Mouse (Mus musculus): ENCODE data around the gene Adgra3. TPM values are rescaled to one million over a fixed set of nuclear protein-coding genes. Genes with fewer than 3 reads are reported as not detected.
A peak's percentile ranks its signal among the peaks of the same experiment; 100 is the strongest.

The Adgra3 gene
- total RNA-seq (2014; rRNA removed) (42.1 and 46.8 TPM in 2 replicates), polyA plus RNA-seq (2015; fragmentation: Nextera tagmentation; extraction: Ambion mirVana) (8.9 and 9.1 TPM in 2 replicates)

GRCm38 (mm10) chr5:50058421-50059286 is at the start of gene Adgra3:
Gene Adgra3, minus strand, starts transcription at chr5:50059006.
- no peaks in the 10 kb centered on the region for H3K9me3 ChIP-seq (ENCODE audit: low read length)
- peak within 1 kb of the TSS; percentile 24 for H3K27ac ChIP-seq (ENCODE audit: low read depth, low read length)
- WGBS, result under 1% methylated on average over 100 of the region's 113 CpGs
- H3K4me3 ChIP-seq (ENCODE audit: low read depth, low read length), result peak within 1 kb of the TSS; percentile 65
- no peaks in the 10 kb centered on the region for H3K36me3 ChIP-seq (ENCODE audit: insufficient read depth)
- peak; percentile 82 for ATAC-seq
- H3K9ac ChIP-seq, result peak within 1 kb of the TSS; percentile 82
- H3K4me2 ChIP-seq (ENCODE audit: low read depth), result peak within 1 kb of the TSS; percentile 70
- DNase-seq, result peak; percentile 56
- TF ChIP-seq CTCF (IDR thresholded peaks at IDR 0.05; ENCODE audit: low read depth), result 0 out of 2 replicates have a peak, but pooled peaks have one; percentile 14
- H3K27me3 ChIP-seq (ENCODE audit: insufficient read depth, low read length), result no peaks in the 10 kb centered on the region
- H3K4me1 ChIP-seq (ENCODE audit: insufficient read depth), result no peaks in the 10 kb centered on the region

- H3K27me3 ChIP-seq (ENCODE audit: insufficient read depth, low read length), result no peaks in the 10 kb centered on the region
- H3K4me2 ChIP-seq (ENCODE audit: low read depth), result no peak overlapping the region
- no peak for TF ChIP-seq CTCF (IDR thresholded peaks at IDR 0.05; ENCODE audit: low read depth)
- H3K4me1 ChIP-seq (ENCODE audit: insufficient read depth), result no peaks in the 10 kb centered on the region
- DNase-seq (no peak), ATAC-seq (no peak)
- H3K9me3 ChIP-seq (ENCODE audit: low read length), result no peaks in the 10 kb centered on the region
- WGBS, result 77% methylated on average over 1 of the region's 1 CpGs
- no peaks in the 10 kb centered on the region for H3K36me3 ChIP-seq (ENCODE audit: insufficient read depth)
- H3K4me3 ChIP-seq (ENCODE audit: low read depth, low read length), result no peak overlapping the region
- no peak overlapping the region for H3K27ac ChIP-seq (ENCODE audit: low read depth, low read length)
- H3K9ac ChIP-seq, result no peak overlapping the region
Observed at GRCm38 (mm10) chr5:50083441-50083840, 24.6 kb upstream of the Adgra3 start.

GRCm38 (mm10) chr5:50074245-50074644 is 15.4 kb upstream of the Adgra3 start:
- no peak for DNase-seq

GRCm38 (mm10) chr5:50064236-50064635 is 5.4 kb upstream of the Adgra3 start:
- Histone ChIP-seq H3K9me3 (ENCODE audit: low read length) (no peaks in the 10 kb centered on the region), H3K27me3 (ENCODE audit: insufficient read depth, low read length) (no peaks in the 10 kb centered on the region), H3K27ac (ENCODE audit: low read depth, low read length) (no peak overlapping the region), H3K36me3 (ENCODE audit: insufficient read depth) (no peaks in the 10 kb centered on the region), H3K4me3 (ENCODE audit: low read depth, low read length) (no peak overlapping the region), H3K4me2 (ENCODE audit: low read depth) (no peak overlapping the region), H3K4me1 (ENCODE audit: insufficient read depth) (no peaks in the 10 kb centered on the region), H3K9ac (no peak overlapping the region)
- ATAC-seq (no peak), DNase-seq (no peak)
- TF ChIP-seq CTCF (IDR thresholded peaks at IDR 0.05; ENCODE audit: low read depth), result no peak
- 89% methylated on average over 3 of the region's 3 CpGs for WGBS

More at GRCm38 (mm10) chr5:50074245-50074644, 15.4 kb upstream of the Adgra3 start:
- peak; percentile 50 for ATAC-seq
- Histone ChIP-seq H3K27me3 (ENCODE audit: insufficient read depth, low read length) (no peaks in the 10 kb centered on the region), H3K4me3 (ENCODE audit: low read depth, low read length) (no peak overlapping the region), H3K9me3 (ENCODE audit: low read length) (no peaks in the 10 kb centered on the region), H3K4me1 (ENCODE audit: insufficient read depth) (no peaks in the 10 kb centered on the region; the same call in 1 of the 2 replicates), H3K27ac (ENCODE audit: low read depth, low read length) (no peak overlapping the region), H3K9ac (no peak overlapping the region), H3K4me2 (ENCODE audit: low read depth) (no peak overlapping the region), H3K36me3 (ENCODE audit: insufficient read depth) (no peaks in the 10 kb centered on the region)
- no peak for TF ChIP-seq CTCF (IDR thresholded peaks at IDR 0.05; ENCODE audit: low read depth)

- Histone ChIP-seq H3K36me3 (ENCODE audit: insufficient read depth) (no peaks in the 10 kb centered on the region), H3K4me1 (ENCODE audit: insufficient read depth) (no peaks in the 10 kb centered on the region), H3K9me3 (ENCODE audit: low read length) (no peaks in the 10 kb centered on the region), H3K4me2 (ENCODE audit: low read depth) (peak overlapping the region; percentile 70; the same call in 1 of the 2 replicates), H3K9ac (no peak overlapping the region), H3K27me3 (ENCODE audit: insufficient read depth, low read length) (no peaks in the 10 kb centered on the region), H3K27ac (ENCODE audit: low read depth, low read length) (no peak overlapping the region), H3K4me3 (ENCODE audit: low read depth, low read length) (no peak overlapping the region)
- no peak for TF ChIP-seq CTCF (IDR thresholded peaks at IDR 0.05; ENCODE audit: low read depth)
- ATAC-seq (no peak), DNase-seq (no peak)
- WGBS, result 92% methylated on average over 7 of the region's 7 CpGs
Observed at GRCm38 (mm10) chr5:50059586-50059985, 780 bp upstream of the Adgra3 start.

GRCm38 (mm10) chr5:50057612-50058420 is 990 bp downstream of the Adgra3 start:
- peak overlapping the region; percentile 65 for H3K4me3 ChIP-seq (ENCODE audit: low read depth, low read length)
- 2% methylated on average over 26 of the region's 26 CpGs for WGBS
- no peaks in the 10 kb centered on the region for H3K36me3 ChIP-seq (ENCODE audit: insufficient read depth)
- TF ChIP-seq CTCF (IDR thresholded peaks at IDR 0.05; ENCODE audit: low read depth), result no peak
- H3K9me3 ChIP-seq (ENCODE audit: low read length), result no peaks in the 10 kb centered on the region
- H3K27ac ChIP-seq (ENCODE audit: low read depth, low read length), result peak overlapping the region; percentile 24
- H3K4me1 ChIP-seq (ENCODE audit: insufficient read depth), result no peaks in the 10 kb centered on the region
- peak overlapping the region; percentile 82 for H3K9ac ChIP-seq
- no peak; the same call in 1 of the 2 replicates for ATAC-seq
- no peaks in the 10 kb centered on the region for H3K27me3 ChIP-seq (ENCODE audit: insufficient read depth, low read length)
- DNase-seq, result peak; percentile 24
- H3K4me2 ChIP-seq (ENCODE audit: low read depth), result peak overlapping the region; percentile 70
